Mouse (Mus musculus) cerebellum, adult (tissue): ENCODE data around the gene Gm13088.
"Not testable (repeated sequence)": the region's sequence is repeated elsewhere in the genome, so short reads cannot be mapped to it uniquely, and the experiment has no call there.

ENCODE experiments used
- ATAC-seq: cut with Nextera tagmentation; 2 replicates; pipeline ENCODE4 v1.9.2; 2017; ENCODE audit warnings: mild to moderate bottlenecking, moderate library complexity, mixed read lengths; ENCODE audit not compliant: insufficient number of reproducible peaks, low FRiP score, low TSS enrichment

Gm13088 gene

DNA sequence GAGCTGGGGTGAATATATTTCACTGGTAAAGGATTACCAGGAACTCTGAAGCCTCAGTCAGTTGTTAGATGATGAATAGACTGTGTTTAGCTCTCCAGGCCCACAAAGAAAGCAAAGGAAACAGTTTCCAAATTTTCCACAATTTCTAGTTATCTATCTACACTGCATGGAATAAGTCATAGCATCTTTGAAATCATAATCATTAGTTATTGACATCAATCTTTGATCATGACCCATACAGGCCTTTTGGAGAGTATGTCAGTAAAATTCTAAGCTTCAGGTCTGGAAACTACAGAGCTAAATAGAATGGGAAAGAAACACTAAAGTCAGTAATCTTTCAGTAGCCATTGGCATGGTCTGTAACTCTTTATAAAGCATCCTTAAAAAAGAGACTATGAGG is at the start of gene Gm13088:
Gene Gm13088 (minus strand): TSS at position 101 of the 400 bp plus-strand sequence.
- ATAC-seq, result not testable (repeated sequence)

DNA sequence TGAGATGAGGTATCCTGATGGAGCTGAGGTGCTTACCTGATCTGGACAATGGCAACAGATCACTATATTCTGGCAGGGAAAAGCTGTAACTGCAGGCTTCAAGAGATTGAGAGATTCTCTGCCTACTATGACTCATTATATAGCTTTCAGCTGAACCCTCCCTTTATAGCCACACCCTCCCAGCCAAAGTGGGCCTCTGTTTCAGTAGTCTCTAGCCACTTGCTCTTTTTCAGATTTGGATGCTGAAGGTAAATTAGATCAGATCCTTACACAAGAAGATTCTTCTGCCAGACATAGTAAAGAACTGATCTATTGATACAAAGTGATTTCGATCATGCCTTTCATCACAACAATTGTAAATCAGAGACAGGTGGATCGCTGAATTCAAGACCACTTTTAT is 45.6 kb upstream of the Gm13088 start, which contains the start of gene Gm13089:
Gene Gm13089 (minus strand): TSS at position 101 of the 400 bp plus-strand sequence.
- ATAC-seq, result no peak

DNA sequence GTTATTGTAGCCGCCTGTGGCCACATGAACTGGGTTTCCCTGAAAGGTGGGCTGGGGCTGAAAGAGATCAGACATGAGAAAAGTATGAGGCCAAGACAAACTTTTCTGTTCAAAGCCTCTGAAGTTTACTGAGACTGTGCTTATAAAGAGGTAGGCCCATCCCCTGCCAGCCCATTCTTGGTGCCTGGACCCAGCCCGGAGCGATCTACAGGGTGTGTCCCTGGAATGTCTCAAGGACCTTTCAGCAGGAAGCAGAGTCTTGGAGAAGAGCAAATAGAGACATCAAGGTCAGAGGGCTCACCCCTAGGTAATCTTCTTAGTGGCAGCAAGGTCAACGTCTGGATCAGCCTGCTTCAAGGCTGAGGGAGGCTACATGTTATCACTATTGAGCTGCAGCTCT is 38.9 kb downstream of the Gm13088 start:
- ATAC-seq, result not testable (repeated sequence)

DNA sequence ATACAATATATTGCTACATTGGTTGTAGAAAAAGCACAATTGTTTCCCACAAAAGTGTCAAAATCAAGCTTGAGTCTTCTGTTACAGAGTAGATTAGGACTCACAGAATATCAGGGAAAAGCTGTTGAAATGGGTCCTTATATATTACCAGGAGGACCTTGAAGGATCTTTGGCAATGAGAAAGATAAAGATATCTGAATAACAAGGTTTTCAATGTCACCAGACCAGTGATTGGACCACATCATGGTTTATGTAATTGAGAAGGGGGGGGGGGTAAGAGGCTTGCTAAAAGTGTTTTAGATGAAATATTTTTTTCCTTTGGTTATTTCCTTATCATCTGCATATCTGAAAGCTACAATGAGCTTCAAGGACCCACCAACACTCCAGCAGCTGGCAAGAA is 42.3 kb downstream of the Gm13088 start, which contains the start of gene Gm13083:
Gene Gm13083 (plus strand): TSS at position 301 of the 400 bp plus-strand sequence.
- ATAC-seq, result not testable (repeated sequence)

DNA sequence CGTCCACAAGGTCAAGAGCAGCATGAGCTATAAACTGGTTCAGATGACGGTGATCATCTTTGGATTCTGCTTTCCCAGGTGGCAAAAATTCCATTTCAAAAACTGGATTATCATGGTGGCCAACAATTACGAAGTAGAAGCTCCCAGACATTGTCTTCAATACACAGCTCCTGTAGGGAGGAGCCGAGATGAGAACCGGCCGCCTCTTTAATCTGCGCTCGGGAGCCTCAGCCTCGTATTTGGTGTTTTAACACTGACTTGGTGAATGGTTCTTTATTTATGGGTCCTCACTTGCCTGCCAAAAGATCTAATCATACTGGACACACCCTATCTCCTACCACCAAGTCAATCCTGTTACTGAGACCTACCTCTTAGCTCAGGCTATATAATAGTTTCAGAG is 45.1 kb downstream of the Gm13088 start:
- not testable (repeated sequence) for ATAC-seq
